Mouse (Mus musculus): Measurements from ENCODE around the gene Tbx21.
A peak's percentile ranks its signal among the peaks of the same experiment; 100 is the strongest.

The Tbx21 gene

GRCm38 (mm10) chr11:97082977-97083376, 32.2 kb downstream of the Tbx21 start:
- DNase-seq (ENCODE audit: low read depth), result no peak

GRCm38 (mm10) chr11:97080291-97080690, 34.8 kb downstream of the Tbx21 start:
- DNase-seq (ENCODE audit: low read depth), result no peak

- no peak for DNase-seq (ENCODE audit: low read depth)
Observed at GRCm38 (mm10) chr11:97078751-97079150, 36.4 kb downstream of the Tbx21 start.

GRCm38 (mm10) chr11:97074235-97074634, 40.9 kb downstream of the Tbx21 start:
- DNase-seq (ENCODE audit: low read depth), result no peak

- DNase-seq (ENCODE audit: low read depth), result peak; percentile 23
Observed at GRCm38 (mm10) chr11:97072533-97072932, 42.6 kb downstream of the Tbx21 start.

GRCm38 (mm10) chr11:97071129-97071528, 44.0 kb downstream of the Tbx21 start:
- no peak for DNase-seq (ENCODE audit: low read depth)

GRCm38 (mm10) chr11:97069770-97070169, 45.4 kb downstream of the Tbx21 start:
- no peak for DNase-seq (ENCODE audit: low read depth)

- no peak for DNase-seq (ENCODE audit: low read depth)
Observed at GRCm38 (mm10) chr11:97069333-97069732, 45.8 kb downstream of the Tbx21 start.

GRCm38 (mm10) chr11:97066656-97067360, 48.3 kb downstream of the Tbx21 start:
- no peak for DNase-seq (ENCODE audit: low read depth)

GRCm38 (mm10) chr11:97065538-97066295, 49.4 kb downstream of the Tbx21 start:
- DNase-seq (ENCODE audit: low read depth), result no peak

- DNase-seq (ENCODE audit: low read depth), result no peak
Observed at GRCm38 (mm10) chr11:97063921-97064295, 51.2 kb downstream of the Tbx21 start.

- no peak for DNase-seq (ENCODE audit: low read depth)
Observed at GRCm38 (mm10) chr11:97063274-97063920, 51.7 kb downstream of the Tbx21 start.

- no peak for DNase-seq (ENCODE audit: low read depth)
Observed at GRCm38 (mm10) chr11:97052219-97052646, 62.9 kb downstream of the Tbx21 start.

GRCm38 (mm10) chr11:97050944-97051586, 64.1 kb downstream of the Tbx21 start:
- no peak for DNase-seq (ENCODE audit: low read depth)

GRCm38 (mm10) chr11:97050216-97050943, 64.8 kb downstream of the Tbx21 start, which contains the start of gene Osbpl7:
Gene Osbpl7, plus strand, starts transcription at chr11:97050628.
- peak; percentile 42 for DNase-seq (ENCODE audit: low read depth)

GRCm38 (mm10) chr11:97049492-97050085, 65.5 kb downstream of the Tbx21 start:
- no peak for DNase-seq (ENCODE audit: low read depth)

- no peak for DNase-seq (ENCODE audit: low read depth)
Observed at GRCm38 (mm10) chr11:97048090-97048650, 67.0 kb downstream of the Tbx21 start.

Measured in fibroblast of lung, adult 2 months (primary cell).